Mouse (Mus musculus) lung, postnatal 25 days (tissue): Measurements from ENCODE around the gene Nes.
A peak's percentile ranks its signal among the peaks of the same experiment; 100 is the strongest.

Source experiments
- DNase-seq: peaks from one replicate; pipeline ENCODE4 v3.0.0; 2022; ENCODE audit warnings: low spot score

Gene Nes

GRCm38 (mm10) chr3:87982836-87983601 is 12.1 kb downstream of the Nes start:
- peak; percentile 88 for DNase-seq

GRCm38 (mm10) chr3:87983627-87984026 is 12.7 kb downstream of the Nes start:
- no peak for DNase-seq

GRCm38 (mm10) chr3:87984094-87984493 is 13.2 kb downstream of the Nes start:
- DNase-seq = no peak

- no peak for DNase-seq
Observed at GRCm38 (mm10) chr3:87985505-87986320, 14.8 kb downstream of the Nes start.

GRCm38 (mm10) chr3:87986868-87987267 is 16.0 kb downstream of the Nes start:
- DNase-seq = peak; percentile 95

GRCm38 (mm10) chr3:87987633-87988032 is 16.8 kb downstream of the Nes start:
- DNase-seq = no peak

GRCm38 (mm10) chr3:87988068-87988467 is 17.2 kb downstream of the Nes start:
- DNase-seq = no peak

- no peak for DNase-seq
Observed at GRCm38 (mm10) chr3:87989935-87990334, 19.1 kb downstream of the Nes start.

- DNase-seq = no peak
Observed at GRCm38 (mm10) chr3:87993436-87993835, 22.6 kb downstream of the Nes start.

GRCm38 (mm10) chr3:87995331-87995730 is 24.5 kb downstream of the Nes start:
- DNase-seq = no peak

GRCm38 (mm10) chr3:87996401-87996800 is 25.5 kb downstream of the Nes start:
- no peak for DNase-seq

GRCm38 (mm10) chr3:87996971-87997614 is 26.2 kb downstream of the Nes start:
- no peak for DNase-seq

GRCm38 (mm10) chr3:87998747-87999146 is 27.9 kb downstream of the Nes start:
- no peak for DNase-seq

- no peak for DNase-seq
Observed at GRCm38 (mm10) chr3:87999243-87999895, 28.5 kb downstream of the Nes start.

- DNase-seq = no peak
Observed at GRCm38 (mm10) chr3:88000181-88000580, 29.3 kb downstream of the Nes start, which contains the start of gene Bcan. Gene Bcan (minus strand): TSS chr3:88000230.

GRCm38 (mm10) chr3:88000816-88001595 is 30.1 kb downstream of the Nes start:
- DNase-seq = no peak

- peak; percentile 63 for DNase-seq
Observed at GRCm38 (mm10) chr3:88002291-88002976, 31.6 kb downstream of the Nes start.

GRCm38 (mm10) chr3:88005822-88006786 is 35.2 kb downstream of the Nes start:
- peak; percentile 74 for DNase-seq

- no peak for DNase-seq
Observed at GRCm38 (mm10) chr3:88010634-88011265, 39.9 kb downstream of the Nes start.
